Mouse (Mus musculus) embryonic facial prominence, embryonic 11.5 days (tissue): ENCODE measurements at regions not wholly inside any gene's neighbourhood (a gene's known extent, or its start where the extent isn't known, plus 50 kb on each side); places are given as distances from the start of the nearest gene placed in this dataset.

Source experiments
- ATAC-seq: fragments of 200-750 bp; cut with Nextera tagmentation; replicated peaks from 2 replicates; pipeline ENCODE4 v1.8.0; 2017; ENCODE audit warnings: low read depth; ENCODE audit not compliant: insufficient number of reproducible peaks, low FRiP score, low TSS enrichment
- DNase-seq: peaks from one replicate; pipeline ENCODE4 v3.0.0-alpha.2; 2015; ENCODE audit warnings: low spot score
- H3K27ac ChIP-seq: fragments of 300-500 bp; sonication (generic); replicated peaks from 2 replicates; pipeline ENCODE4 v1.5.1; 2014; ENCODE audit warnings: mild to moderate bottlenecking, low read depth, low read length, control low read depth
- H3K27me3 ChIP-seq: fragments of 300-500 bp; sonication (generic); 2 replicates; pipeline ENCODE4 v1.6.1; 2014; ENCODE audit warnings: mild to moderate bottlenecking, low read length, moderate library complexity, mixed read lengths; ENCODE audit not compliant: control insufficient read depth, insufficient read depth
- H3K36me3 ChIP-seq: fragments of 300-500 bp; sonication (generic); replicated peaks from 2 replicates; pipeline ENCODE4 v1.6.1; 2014; ENCODE audit warnings: low read depth, mild to moderate bottlenecking, low read length, moderate library complexity, mixed read lengths; ENCODE audit not compliant: control insufficient read depth, insufficient read depth
- H3K4me1 ChIP-seq: fragments of 300-500 bp; sonication (generic); 2 replicates; pipeline ENCODE4 v1.6.1; 2014; ENCODE audit warnings: low read length, mixed read lengths; ENCODE audit not compliant: control insufficient read depth, insufficient read depth
- H3K4me2 ChIP-seq: fragments of 300-500 bp; sonication (generic); 2 replicates; pipeline ENCODE4 v1.6.1; 2014; ENCODE audit warnings: low read depth, mild to moderate bottlenecking, control low read depth, low read length, moderate library complexity
- H3K4me3 ChIP-seq: fragments of 300-500 bp; sonication (generic); 2 replicates; pipeline ENCODE4 v1.5.1; 2014; ENCODE audit warnings: low read depth, low read length, control low read depth
- H3K9ac ChIP-seq: fragments of 300-500 bp; sonication (generic); replicated peaks from 2 replicates; pipeline ENCODE4 v1.6.1; 2014; ENCODE audit warnings: mild to moderate bottlenecking, control low read depth, low read length
- H3K9me3 ChIP-seq: fragments of 300-500 bp; sonication (generic); replicated peaks from 2 replicates; pipeline ENCODE4 v1.6.1; 2016; ENCODE audit warnings: mild to moderate bottlenecking, low read length, inconsistent platforms, mixed read lengths; ENCODE audit not compliant: control insufficient read depth
- WGBS: fragments of 180-500 bp; shearing (Covaris S2); extraction: QIAGEN DNeasy Blood & Tissue Kit; methylation state at CpG from one replicate; pipeline ENCODE4 v1.1.7; 2014; 5-methylcytosine and 5-hydroxymethylcytosine counted together

DNA sequence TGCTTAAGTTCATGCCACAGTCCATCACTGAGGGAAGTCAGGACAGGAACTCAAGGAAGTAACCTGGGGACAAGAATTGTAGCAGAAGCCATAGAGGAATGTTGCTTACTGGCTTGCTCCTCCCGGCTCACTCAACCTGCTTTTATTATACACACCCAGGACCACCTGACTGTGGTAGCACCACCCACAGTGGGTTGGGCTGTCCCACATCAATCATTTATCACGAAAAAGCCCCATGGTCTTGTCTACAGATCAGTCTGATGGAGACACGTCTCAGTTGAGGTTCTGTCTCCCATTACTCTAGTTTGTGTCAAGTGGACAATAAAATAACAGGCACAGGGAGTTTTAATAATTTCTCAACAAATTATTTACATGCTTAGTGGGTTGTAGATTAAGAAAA, 239.3 kb upstream of the Tll1 start:
- Histone ChIP-seq H3K4me3 (no peak overlapping the region), H3K27me3 (no peaks in the 10 kb centered on the region), H3K27ac (no peak overlapping the region), H3K4me2 (no peak overlapping the region), H3K36me3 (no peaks in the 10 kb centered on the region), H3K9ac (no peak overlapping the region), H3K9me3 (no peaks in the 10 kb centered on the region), H3K4me1 (no peaks in the 10 kb centered on the region)
- DNase-seq: no peak
- no peak for ATAC-seq
- WGBS: 79% methylated on average over 3 of the region's 3 CpGs

- Histone ChIP-seq H3K9ac (no peak overlapping the region), H3K9me3 (no peaks in the 10 kb centered on the region), H3K4me2 (no peak overlapping the region), H3K36me3 (no peaks in the 10 kb centered on the region), H3K4me1 (no peaks in the 10 kb centered on the region), H3K27me3 (no peaks in the 10 kb centered on the region), H3K27ac (no peak overlapping the region), H3K4me3 (no peak overlapping the region)
- DNase-seq (peak; percentile 52), ATAC-seq (no peak; the same call in 1 of the 2 replicates)
- 55% methylated on average over 5 of the region's 5 CpGs for WGBS
These were observed 238.4 kb upstream of the Tll1 start for GRCm38 (mm10) chr8:64444429-64444828.

DNA sequence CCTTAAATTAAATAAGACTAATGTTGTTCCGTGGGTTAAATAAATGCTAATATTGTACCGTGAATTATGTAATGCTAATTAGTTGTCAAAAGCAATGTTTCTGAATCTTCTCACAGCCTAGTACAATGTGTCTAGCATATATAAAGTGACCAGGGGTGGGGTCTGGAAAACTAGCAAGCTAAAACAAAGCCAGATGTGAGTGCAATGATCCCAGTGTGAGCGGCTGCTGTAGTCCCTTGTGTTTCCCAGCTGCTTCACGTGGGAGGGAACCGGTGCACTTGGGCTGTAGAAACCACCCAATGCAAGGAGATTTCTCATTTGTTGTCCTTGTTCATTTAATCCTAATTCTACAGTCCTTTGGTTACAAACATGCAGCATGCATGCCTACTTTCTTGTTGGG, 232.4 kb upstream of the Tll1 start:
- Histone ChIP-seq H3K4me3 (no peak overlapping the region), H3K27ac (no peak overlapping the region), H3K36me3 (no peaks in the 10 kb centered on the region), H3K9ac (no peak overlapping the region), H3K9me3 (no peaks in the 10 kb centered on the region), H3K27me3 (no peaks in the 10 kb centered on the region), H3K4me2 (no peak overlapping the region), H3K4me1 (no peaks in the 10 kb centered on the region)
- ATAC-seq: no peak
- DNase-seq: peak; percentile 85
- 41% methylated on average over 5 of the region's 5 CpGs for WGBS

- H3K4me3 ChIP-seq: no peak overlapping the region
- no peak overlapping the region for H3K9ac ChIP-seq
- no peak overlapping the region for H3K4me2 ChIP-seq
- no peak overlapping the region for H3K27ac ChIP-seq
- 72% methylated on average over 7 of the region's 7 CpGs for WGBS
- H3K9me3 ChIP-seq: no peaks in the 10 kb centered on the region
- ATAC-seq: no peak; the same call in 1 of the 2 replicates
- H3K4me1 ChIP-seq: no peaks in the 10 kb centered on the region
- no peaks in the 10 kb centered on the region for H3K36me3 ChIP-seq
- DNase-seq: no peak
- H3K27me3 ChIP-seq: no peaks in the 10 kb centered on the region
These were observed 228.6 kb upstream of the Tll1 start for GRCm38 (mm10) chr8:64434648-64435047.

GRCm38 (mm10) chr8:64422850-64423214, 216.8 kb upstream of the Tll1 start:
- 40% methylated on average over 4 of the region's 4 CpGs for WGBS
- no peaks in the 10 kb centered on the region for H3K4me1 ChIP-seq
- H3K4me2 ChIP-seq: no peak overlapping the region
- H3K27me3 ChIP-seq: no peaks in the 10 kb centered on the region
- H3K4me3 ChIP-seq: no peak overlapping the region
- no peak for DNase-seq
- ATAC-seq: no peak
- no peaks in the 10 kb centered on the region for H3K9me3 ChIP-seq
- no peak overlapping the region for H3K9ac ChIP-seq
- H3K27ac ChIP-seq: no peak overlapping the region
- H3K36me3 ChIP-seq: no peaks in the 10 kb centered on the region

DNA sequence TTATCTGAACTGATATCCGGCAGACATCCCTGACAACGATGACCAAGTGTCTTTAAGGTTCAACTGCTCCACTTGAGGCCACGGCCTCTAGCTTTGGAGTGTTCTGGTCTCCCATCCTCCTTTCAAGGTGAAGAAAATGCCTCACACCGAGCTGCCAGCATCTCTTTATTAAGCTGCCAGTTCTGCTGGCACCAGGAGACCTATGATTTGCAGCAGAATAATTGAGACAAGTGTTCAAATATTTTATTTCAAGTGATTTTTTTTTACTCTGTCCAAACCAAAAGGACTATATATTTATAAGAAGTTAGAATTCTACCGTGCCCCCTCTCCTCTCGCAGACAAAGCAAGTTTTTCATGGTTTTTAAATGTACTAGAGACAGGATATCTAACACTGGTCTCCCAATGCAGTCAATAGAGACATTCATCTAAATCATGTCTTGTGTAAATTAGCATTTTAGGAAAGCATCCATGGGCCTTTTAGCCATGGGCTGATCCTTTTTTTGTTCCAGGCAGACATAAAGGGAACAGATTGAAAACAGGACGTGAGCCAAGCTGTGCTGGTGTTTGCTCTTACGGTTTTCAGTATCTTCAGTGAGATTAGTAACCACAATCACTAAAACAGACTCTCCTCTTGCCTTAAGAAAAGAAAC, 216.3 kb upstream of the Tll1 start:
- H3K4me3 ChIP-seq: no peak overlapping the region
- no peaks in the 10 kb centered on the region for H3K9me3 ChIP-seq
- H3K9ac ChIP-seq: no peak overlapping the region
- DNase-seq (no peak), ATAC-seq (no peak)
- no peaks in the 10 kb centered on the region for H3K36me3 ChIP-seq
- H3K27me3 ChIP-seq: no peaks in the 10 kb centered on the region
- H3K4me1 ChIP-seq: no peaks in the 10 kb centered on the region
- no peak overlapping the region for H3K4me2 ChIP-seq
- H3K27ac ChIP-seq: no peak overlapping the region
- WGBS: 46% methylated on average over 8 of the region's 8 CpGs

DNA sequence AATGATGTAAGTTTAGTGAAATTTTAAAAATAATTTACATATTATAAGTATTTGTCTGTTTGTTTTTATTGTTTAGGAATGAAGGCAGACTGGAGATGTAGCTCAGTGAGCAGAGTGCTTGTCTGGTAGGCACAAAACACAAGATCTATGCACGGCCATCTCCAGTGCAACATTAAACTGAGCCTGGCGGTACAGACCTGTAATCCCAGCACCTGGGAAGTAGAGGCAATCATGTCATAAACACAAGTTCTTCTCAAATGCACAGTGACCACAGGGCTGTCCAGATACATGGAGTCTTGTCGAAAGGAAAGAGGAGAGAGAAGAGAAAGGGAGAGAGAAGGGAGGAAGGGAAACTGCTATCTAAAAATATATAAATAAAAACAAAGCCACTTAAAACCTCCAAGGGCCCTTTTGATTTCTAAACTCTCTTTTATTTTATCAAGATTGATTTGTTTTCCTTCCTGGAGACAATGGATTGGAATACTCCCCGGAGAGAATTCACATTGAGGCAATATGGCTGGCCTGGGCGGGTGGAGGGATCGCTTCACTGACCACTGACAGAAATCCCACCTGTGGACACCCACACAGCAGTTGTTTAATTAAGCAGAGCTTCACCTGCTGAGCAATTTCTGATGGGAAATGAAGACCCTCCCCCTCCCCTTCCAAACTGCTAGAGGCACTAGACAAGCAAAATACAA, 215.6 kb upstream of the Tll1 start:
- ATAC-seq: no peak
- DNase-seq: no peak
- H3K27me3 ChIP-seq: no peaks in the 10 kb centered on the region
- H3K9me3 ChIP-seq: no peaks in the 10 kb centered on the region
- no peak overlapping the region for H3K4me2 ChIP-seq
- WGBS: 77% methylated on average over 6 of the region's 6 CpGs
- H3K4me1 ChIP-seq: no peaks in the 10 kb centered on the region
- no peak overlapping the region for H3K4me3 ChIP-seq
- H3K36me3 ChIP-seq: no peaks in the 10 kb centered on the region
- H3K9ac ChIP-seq: no peak overlapping the region
- no peak overlapping the region for H3K27ac ChIP-seq

GRCm38 (mm10) chr8:64412488-64413188, 206.6 kb upstream of the Tll1 start:
- H3K9me3 ChIP-seq: no peaks in the 10 kb centered on the region
- H3K4me1 ChIP-seq: no peaks in the 10 kb centered on the region
- no peak overlapping the region for H3K9ac ChIP-seq
- no peak overlapping the region for H3K27ac ChIP-seq
- DNase-seq (no peak), ATAC-seq (no peak)
- no peak overlapping the region for H3K4me3 ChIP-seq
- H3K36me3 ChIP-seq: no peaks in the 10 kb centered on the region
- H3K4me2 ChIP-seq: no peak overlapping the region
- 63% methylated on average over 15 of the region's 15 CpGs for WGBS
- H3K27me3 ChIP-seq: no peaks in the 10 kb centered on the region
